Mouse (Mus musculus) adrenal gland, postnatal 4 days (tissue): ENCODE data around the gene Ehbp1l1. TPM values are rescaled to one million over a fixed set of nuclear protein-coding genes. Genes with fewer than 3 reads are reported as not detected.
"Not testable (repeated sequence)": the region's sequence is repeated elsewhere in the genome, so short reads cannot be mapped to it uniquely, and the experiment has no call there.

ENCODE experiments used
- DNase-seq, 2 experiments: peaks; one replicate each; pipeline ENCODE4 v3.0.0; 2021 to 2022; ENCODE audit warnings: low spot score in 2 of 2, mixed read lengths in 2 of 2
- total RNA-seq, 2 experiments: library from RNA; stranded (reverse); gene quantifications; 2 replicates each; pipeline ENCODE4 v1.2.3; 2021

Gene Ehbp1l1
- total RNA-seq, 2 experiments from 2014 or later: 34.9 to 35.6 TPM

DNA sequence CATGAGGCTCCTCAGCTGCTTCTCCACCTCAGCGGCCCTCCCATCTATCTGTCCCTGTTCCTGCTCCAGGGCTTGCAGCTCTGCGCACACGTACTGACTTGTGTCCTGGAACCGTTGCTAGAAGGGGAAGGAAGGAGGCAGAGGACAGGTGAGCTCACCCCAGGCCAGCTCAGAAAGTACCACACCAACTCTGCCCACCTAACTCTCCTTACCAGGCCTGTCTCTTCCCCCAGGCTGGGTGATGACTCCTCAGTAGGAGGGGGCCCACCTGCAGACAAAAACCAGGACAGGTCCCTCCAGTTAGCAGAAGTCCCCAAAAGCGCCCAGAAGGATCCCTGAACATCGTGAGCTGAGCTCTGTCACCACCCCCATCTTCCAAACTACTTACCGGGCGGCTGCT is 15.5 kb downstream of the Ehbp1l1 start:
- no peak for DNase-seq

DNA sequence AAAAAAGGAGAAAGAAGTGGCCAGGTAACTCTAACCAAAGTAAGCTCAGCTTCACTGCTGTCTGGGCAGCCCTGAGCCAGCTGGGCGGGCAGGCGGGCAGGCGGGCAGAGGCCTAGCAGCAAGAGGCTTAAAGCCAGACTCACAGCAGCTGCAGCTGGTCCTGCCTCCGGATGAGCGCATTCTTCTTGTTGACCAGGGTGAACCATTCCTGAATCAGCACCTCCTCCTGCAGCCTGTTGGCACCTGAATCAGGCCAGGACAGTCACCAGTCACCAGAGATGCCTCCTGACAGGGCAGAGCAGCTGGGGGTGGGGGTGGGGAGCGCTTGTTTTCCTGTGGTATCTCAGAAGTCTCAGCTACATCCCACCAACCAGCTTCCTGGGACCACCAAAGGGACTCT is 16.0 kb downstream of the Ehbp1l1 start:
- DNase-seq: no peak

DNA sequence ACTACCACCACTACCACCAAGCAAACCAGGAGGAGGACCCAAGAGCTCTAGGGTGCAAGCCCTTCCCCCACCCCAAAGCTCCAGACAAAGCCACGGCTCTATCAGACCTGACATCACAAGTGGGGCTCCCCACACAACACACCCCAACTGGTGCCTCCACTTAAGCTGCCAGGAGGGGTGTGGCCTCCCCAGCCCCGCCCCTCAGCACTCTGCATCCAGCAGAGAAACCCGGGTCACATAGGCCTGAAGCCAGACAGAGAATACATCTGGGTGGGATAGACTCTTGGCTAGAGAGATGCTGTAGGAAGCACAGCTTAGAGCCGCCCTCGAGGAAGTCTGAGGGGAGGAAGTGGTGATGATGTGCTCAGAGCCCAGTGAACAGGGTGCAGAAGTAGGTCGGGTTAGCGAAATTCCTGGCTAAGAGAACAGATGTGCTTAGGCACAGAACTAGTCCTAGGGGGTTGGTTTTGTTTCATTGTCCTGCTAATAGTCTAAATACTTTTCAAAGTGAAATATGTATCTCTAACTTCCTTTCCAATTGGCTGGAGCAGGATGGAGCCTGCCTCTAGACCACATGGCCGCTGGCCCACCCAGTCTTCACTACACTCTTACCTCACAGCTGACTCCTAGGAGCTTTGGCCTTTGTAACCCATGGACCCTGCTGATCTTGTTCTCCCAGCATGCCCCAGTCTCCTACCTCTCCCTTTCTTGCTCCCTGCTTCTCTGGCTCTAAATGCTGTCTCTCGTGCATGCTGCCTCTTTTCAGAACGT is 21.1 kb downstream of the Ehbp1l1 start:
- DNase-seq: no peak

DNA sequence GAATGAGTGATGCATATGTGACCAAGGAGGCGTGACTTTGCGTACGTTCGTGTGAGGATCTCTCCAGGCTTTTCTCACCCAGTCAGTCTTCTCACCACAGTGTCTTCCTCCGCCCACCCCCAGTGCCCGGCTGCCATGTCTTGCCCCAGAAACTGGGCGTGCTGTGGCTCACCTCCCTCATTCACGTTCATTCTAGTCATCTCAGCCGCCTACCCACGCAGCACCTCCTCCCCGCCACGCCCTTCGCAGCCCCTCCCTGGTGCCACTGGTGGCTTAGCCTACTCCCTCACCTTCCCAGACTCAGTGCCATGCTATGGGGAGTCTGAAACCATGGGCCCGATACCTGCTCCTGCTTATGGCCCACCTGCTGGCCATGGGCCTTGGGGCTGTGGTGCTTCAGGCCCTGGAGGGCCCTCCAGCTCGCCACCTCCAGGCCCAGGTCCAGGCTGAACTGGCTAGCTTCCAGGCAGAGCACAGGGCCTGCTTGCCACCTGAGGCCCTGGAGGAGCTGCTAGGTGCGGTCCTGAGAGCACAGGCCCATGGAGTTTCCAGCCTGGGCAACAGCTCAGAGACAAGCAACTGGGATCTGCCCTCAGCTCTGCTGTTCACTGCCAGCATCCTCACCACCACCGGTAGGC is 21.8 kb downstream of the Ehbp1l1 start, which contains the start of gene Kcnk7:
Kcnk7 (plus strand) TSS at position 205 of the 638 bp plus-strand sequence.
- no peak for DNase-seq

DNA sequence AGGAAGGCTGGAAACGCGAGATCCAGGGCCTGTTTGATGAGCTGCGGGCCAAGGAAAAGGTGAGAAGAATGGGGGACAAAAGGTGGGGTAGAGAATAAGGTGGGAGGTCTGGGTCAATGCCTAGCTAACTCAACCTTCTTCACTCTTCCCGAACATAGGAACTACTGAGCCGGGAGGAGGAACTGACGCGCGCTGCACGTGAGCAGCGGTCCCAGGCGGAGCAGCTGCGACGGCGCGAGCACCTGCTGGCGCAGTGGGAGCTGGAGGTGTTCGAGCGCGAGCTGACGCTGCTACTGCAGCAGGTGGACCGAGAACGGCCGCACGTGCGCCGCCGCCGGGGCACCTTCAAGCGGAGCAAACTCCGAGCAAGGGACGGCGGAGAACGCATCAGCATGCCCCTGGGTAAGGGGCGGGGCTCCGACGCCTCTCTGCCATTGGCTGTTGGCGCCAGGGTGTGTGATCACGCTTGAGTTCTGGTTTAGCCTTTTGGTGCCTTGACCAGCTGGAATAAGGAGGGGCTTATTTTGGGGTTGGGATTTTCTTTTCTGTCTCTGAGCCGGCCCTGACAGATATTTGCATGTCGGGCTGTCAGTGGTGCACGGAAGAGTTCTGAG is 30.2 kb downstream of the Ehbp1l1 start:
- DNase-seq: no peak

DNA sequence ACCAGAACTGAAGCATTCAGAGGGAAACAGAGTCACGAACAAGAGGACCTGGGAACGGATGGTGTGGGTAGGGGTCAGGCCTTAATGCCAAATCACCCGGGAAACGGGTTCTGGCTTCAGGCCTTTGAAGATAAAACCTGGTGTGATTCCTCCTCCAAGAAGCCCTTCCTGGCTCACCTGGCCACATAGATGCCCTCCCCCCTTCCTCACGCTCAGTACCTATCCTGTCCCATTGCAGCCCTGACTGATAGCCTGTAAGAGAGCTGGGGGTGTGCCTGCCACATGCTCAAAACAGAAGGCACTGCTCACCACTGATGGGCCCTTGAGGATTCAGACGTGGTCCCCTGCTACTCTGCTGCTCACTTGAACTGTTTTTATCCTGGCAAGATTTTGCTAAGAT is 32.3 kb downstream of the Ehbp1l1 start:
- no peak for DNase-seq

DNA sequence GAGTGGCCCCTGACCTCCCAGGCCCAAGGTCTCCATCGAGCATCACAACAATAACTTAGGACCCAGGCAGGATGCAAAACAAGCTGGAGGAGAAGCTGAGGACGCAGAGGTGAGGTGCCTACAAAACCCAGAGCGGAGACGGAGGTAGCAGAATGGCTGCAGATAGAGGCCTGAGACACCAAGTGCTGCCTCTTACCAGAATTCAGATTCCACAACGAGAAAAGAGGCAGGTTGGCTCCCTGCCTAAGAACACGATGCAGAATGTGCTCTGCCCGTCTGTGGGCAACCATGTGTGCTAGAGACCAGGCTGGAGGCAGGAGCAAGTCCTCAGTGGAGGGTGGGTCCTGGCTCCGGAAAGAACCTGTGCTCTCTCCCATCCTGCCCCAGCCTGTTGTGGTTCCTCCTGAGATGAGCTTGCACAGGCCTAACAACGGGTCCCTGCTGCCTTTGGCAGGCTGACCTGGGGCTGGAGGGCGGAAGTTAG is 33.2 kb downstream of the Ehbp1l1 start:
- no peak for DNase-seq

DNA sequence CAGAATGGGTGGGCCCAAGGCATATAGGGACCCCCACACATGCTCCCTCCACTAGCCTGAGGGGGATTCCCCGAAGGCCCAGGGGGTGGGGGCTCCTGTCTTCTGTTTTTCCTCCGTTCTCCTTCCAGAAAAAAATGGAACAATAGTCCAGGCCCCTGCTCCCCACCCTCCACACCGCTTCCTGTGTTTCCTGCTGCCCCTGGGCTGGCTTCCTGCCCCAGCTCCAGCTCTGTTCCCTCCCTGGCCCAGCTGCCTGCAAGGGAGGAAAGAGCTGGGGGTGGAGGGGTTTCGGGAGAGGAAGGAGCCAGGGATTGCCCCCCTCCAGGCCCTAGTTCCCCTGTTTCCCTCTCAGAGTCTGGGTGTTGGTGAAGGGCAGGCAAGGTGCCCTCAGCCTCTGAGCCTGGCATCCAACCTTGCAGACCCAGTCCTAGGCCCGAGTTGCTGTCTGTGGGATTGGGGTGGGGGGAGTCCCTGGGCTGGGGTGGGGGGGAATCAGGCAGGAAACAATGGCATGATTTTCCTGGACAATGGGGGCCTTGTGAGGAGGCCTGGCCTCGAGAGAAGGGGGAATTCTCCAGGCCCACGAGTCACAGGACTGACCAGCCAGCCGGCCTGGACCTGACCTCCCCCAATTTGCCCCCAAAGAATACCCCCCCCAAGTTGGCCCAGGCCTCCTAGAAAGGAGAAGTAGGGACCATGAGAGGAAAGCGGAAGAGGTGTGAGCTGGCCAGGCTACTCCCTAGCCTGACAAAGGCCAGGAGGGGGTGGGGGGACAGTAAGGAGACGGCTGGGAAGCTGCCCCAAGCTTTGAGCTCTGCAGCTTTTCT is 33.8 kb downstream of the Ehbp1l1 start:
- DNase-seq: no peak

DNA sequence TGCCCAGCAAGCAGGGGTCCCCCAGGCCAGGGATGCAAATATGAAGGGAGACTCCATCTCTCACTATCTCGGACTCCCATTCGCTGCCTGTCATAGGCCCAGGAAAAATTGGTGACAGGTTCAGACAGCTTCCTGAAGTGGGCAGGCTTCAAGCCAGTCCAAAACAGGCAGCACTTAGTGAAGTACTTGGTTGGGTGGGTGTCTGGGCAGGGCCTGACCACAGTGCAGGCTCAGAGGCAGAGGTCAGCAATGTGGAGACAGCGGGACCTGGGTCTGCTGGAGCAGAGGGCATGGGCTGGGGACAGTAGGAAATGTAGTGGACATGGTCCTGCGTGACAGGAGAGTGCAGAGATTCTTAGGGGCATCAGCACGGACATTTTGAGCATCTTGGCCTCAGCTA is 34.5 kb downstream of the Ehbp1l1 start:
- DNase-seq: no peak

DNA sequence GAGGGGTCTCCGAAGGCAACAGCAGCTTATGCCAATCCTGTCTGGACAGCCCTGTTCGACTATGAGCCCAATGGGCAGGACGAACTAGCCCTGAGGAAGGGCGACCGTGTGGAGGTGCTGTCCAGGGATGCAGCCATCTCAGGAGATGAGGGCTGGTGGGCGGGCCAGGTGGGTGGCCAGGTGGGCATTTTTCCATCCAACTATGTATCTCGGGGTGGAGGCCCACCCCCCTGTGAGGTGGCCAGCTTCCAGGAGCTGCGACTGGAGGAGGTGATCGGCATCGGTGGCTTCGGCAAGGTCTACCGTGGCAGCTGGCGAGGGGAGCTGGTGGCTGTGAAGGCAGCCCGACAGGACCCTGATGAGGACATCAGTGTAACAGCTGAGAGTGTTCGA is 35.8 kb downstream of the Ehbp1l1 start:
- DNase-seq: no peak

DNA sequence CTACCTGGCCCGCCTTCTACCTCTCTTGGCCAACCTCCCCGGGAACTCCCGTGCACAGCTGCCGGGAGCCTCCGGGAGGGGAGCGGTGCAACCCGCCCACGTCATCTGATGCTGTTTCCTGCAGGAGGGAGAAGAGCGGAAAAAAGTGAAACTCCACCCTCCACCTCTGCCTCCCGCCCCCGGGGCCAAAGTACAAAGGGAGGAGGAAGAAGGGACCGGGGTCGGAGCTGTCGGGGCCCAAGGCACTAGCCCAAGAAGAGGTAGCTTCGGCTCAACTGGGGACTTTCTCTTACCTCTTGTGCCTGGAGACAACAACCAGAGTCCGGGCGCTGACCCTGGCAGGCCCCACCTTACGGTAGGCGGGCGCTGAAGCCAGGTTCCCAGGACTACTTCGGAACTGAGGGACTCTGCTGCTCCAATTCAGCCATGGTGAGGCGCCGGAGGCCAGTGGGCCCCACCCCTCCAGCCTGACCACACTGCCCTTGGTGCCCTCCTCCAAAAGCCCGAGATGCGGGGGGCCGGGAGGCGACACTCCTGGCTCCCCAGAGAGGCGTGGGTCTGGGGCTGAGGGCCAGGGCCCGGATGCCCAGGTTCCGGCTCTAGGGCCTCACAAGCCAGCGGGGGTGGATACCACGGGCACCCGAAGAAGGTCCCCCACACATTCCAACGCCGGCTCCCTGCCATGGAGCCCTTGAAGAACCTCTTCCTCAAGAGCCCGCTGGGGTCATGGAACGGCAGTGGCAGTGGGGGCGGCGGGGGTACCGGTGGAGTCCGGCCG is 36.4 kb downstream of the Ehbp1l1 start:
- DNase-seq: peak; percentile 54 to 82

DNA sequence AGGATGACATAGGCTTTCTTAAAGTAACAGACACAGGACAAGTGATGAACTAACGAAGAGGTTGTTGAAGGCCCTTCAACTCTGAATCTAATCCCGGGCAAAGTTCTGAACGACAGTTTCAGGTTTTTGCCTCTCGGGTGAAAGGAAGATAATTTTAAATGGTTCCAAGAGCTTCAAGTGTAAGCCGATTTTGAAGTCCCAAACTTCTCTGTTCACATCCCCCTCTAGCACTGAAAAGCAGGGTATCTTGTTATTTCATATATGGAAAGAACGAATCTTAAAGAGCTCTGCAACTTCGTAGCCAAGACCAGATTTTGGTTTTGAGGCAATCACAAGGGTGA is 37.1 kb downstream of the Ehbp1l1 start:
- no peak for DNase-seq

DNA sequence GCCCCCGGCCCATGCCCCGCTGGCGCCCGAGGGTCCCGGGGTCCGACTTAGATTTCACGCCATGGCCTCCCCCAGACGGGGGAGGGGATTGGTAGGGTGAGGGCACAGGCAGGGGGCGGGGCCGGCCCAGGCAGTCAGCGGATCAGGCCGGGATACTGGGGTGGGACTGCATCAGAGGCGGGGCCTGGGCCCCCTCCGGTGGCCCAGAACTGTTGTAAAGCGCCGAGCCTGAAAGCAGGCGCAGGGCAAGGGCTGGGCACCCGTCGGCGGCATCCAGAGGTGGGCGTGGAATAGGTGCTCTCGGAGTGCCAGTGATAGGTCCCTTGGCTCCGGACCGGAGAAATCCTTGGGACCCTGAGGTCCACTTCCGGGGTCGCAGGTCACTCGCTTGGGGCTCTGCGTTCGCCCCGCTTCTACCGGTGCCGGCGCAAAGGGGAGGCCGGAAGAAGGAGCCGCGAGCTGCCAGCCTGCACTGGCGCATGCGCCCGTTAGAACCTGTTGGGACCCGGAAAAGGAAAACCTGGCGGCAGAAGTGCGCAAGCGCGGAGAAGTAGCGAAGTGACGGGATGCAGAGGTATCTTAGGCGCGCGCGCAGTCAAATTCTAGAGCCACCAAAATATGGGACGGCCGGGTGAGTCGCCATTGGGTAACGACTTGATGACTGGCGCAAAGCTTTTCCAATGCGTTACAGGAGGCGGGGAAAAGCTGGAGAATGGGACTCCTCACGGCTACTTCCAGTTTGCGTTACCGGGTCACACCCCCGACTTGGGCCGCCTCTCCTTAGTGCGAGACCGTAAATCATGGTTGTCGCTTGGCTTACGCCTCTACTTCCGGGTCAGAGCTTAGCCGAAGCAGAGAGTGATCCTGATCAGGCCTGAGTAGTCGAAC is 37.7 kb downstream of the Ehbp1l1 start, which contains the start of the genes Map3k11 and Pcnx3:
Map3k11 (plus strand) TSS at position 543 of the 888 bp plus-strand sequence.
Pcnx3 (minus strand) TSS at position 709 of the 888 bp plus-strand sequence.
- DNase-seq: peak; percentile 93

DNA sequence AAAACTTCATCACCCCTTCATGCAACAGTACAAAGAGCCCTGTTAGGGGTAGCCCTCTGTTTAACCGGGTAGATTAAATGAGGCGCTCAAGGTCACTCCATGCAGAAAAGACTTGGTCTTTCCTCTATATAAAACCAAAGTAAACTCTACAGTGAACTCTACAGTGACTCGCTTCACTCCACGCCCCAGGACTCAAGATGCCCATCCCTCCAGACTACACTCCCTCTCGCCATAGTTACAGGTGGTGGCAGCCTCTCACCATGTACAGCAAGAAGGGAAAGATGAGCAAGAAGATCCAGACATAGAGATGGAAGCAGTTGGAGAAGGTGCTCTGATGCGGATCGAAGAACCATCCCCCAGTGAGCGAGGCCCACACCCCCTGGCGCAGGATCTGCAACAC is 38.4 kb downstream of the Ehbp1l1 start:
- DNase-seq: no peak

DNA sequence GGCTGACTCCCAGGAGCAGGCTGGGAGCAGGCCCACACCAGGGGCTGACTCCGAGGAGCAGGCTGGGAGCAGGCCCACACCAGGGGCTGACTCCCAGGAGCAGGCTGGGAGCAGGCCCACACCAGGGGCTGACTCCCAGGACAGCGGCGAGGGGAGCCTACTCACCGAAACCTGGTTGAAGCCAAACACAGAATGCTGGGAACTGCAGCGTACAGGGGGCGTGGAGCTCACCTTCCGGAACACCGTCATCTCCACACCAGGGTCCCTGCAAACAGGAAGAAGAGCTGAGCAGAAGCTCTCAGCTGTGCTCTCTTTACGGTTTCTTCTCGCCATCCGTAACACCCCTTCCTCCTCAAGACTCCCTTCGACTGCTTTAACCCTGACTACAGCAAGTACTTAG is 39.2 kb downstream of the Ehbp1l1 start:
- not testable (repeated sequence) for DNase-seq

DNA sequence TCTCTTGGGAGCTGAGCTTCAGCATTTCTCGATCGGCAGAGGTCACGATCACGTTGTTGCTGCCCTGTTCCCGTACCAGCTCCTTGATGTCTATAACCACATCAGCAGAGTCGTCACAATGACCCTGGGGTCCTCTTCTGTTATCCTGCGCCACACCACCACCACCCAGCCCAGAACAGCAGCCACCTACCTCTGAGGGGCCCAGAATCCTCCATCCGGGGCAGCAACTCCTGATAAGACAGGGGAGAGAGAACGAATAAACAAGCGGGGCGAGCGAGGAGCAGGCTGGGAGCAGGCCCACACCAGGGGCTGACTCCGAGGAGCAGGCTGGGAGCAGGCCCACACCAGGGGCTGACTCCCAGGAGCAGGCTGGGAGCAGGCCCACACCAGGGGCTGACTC is 39.7 kb downstream of the Ehbp1l1 start:
- no peak for DNase-seq

DNA sequence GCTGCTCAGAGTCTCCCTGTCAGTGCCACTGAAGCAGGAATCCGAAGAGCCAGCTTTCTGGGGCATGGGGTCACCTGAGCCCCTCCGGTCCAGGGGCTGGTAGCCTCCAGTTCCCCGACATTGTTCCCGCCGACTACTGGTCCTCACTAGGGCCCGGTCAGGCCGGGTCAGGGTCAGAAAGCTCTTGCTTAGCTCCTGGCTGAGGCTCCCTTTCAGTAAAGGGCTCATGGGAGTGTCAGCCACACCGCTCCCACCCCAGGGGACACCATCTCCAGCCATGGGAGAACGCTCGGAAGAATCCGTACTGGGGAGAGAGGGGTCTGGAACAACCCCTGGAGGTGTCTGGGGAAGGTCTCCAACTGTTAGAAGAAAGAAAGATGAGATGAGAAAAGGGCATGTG is 40.3 kb downstream of the Ehbp1l1 start:
- no peak for DNase-seq

DNA sequence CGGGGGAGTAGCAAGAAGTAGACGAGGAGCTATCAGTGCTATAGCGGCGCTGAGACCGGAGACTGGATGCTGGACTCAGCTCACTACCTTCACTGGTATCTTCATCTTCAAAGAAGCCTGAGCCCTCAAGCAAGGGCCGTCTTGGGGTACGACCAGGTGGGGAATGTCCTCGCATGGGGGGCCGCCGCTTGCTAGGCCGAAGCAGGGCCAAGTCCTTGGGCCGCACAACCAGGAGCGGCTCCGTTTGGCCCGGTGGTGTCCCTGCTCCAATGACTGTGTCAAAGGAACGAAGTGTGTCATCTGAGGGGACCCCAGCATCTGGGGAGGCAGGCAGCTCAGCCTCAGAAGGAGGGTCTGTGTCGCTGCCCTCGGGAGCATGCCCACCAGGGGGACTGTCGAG is 40.7 kb downstream of the Ehbp1l1 start:
- DNase-seq: no peak

DNA sequence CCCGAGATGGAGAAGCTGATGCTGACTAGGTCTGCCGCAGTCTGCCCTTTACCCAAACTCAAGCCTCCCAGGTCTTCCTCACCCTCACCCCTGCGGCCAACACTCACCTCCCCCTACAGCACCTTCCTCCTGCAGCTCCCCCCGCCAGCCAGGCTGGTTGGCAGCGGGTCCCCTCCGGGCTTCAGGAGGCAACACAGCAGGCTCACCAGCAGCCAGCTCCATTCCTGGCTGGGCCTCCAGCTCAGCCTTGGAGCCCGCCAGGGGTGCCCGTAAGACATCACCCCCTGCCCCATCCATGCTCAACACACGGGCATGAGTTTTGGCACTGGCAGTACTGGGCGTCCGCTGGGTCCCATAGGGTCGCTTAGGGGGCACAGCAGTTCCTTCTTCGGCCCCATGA is 41.1 kb downstream of the Ehbp1l1 start:
- DNase-seq: no peak

DNA sequence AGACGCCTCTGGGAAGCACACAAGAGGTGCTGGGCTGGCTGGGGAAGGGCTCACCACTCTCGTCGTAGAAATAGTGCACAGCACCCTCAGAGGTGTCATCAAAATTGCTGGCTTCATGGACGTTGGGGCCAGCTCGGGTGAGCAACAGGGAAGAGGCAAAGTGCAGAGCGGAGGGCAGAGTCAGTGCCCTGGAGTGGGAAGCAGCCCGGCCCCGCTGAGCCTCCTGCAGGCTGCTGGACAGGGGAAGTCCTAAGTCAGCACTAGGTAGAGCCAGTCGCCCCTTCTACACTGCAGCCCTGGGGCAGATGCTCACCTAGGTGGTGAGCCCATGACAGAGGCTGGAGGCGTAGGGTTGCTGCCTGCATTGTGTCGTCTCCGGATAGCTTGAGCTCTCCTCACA is 41.9 kb downstream of the Ehbp1l1 start:
- DNase-seq: no peak
